Mouse (Mus musculus) T-cell, adult 2 months (primary cell): ENCODE measurements around the gene Slc30a9.

ENCODE experiments used
- DNase-seq: peaks from one replicate; pipeline ENCODE4 v3.0.0; 2022; ENCODE audit warnings: low spot score

Gene Slc30a9

GRCm38 (mm10) chr5:67312522-67312851 lies 5.7 kb downstream of the Slc30a9 start:
- DNase-seq: no peak

DNA sequence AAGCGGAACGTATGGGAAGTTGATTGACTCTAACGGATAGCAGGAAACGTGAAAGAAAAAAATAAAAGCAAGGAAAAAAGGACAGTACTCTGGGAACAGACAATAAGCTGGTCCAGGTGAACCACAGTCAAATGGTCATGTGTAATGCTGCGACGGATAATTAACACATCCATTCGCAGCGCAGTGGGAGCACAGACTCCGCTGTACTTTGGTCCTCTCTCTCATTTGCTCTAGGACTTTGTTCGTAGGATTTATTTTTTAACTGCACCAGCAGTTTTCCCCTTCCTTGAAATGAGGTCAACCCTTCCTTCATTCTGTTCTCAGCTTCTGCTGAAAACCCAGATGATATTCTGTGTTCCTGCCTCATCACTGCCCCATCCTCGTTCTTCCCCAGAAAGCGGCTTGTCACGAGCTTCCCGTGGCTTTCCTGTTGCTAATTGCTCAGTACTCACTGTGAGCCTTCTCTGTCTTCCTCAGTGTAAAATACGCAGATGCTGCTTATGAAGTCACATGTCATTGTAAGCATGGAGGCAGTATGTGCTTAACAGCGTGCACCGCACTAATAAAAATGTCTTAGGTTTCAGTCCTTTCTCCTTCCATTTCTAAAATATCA lies 15.0 kb downstream of the Slc30a9 start:
- no peak for DNase-seq

GRCm38 (mm10) chr5:67324032-67324431 lies 17.3 kb downstream of the Slc30a9 start:
- no peak for DNase-seq

- DNase-seq: no peak
Observed at GRCm38 (mm10) chr5:67340811-67341210, 34.1 kb downstream of the Slc30a9 start.

DNA sequence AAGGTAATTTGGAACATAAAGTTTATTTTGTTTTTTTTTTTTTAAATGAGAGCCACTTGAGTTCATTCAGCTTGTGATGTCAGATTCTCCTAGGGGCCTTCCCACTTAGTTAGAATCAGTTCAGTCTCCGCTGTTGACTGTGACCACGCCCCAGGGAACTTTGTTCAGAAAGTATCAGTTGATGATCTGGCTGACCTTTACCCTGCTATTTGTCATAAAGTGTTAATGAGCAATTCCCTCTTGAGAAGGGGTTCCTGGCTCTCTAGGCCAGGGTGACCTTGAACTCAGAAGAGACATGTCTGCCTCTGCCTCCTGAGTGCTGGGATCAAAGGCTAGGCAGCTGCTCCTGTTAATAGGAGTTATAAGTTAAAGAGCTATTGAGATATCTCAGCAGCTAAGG lies 40.3 kb downstream of the Slc30a9 start:
- DNase-seq: no peak

DNA sequence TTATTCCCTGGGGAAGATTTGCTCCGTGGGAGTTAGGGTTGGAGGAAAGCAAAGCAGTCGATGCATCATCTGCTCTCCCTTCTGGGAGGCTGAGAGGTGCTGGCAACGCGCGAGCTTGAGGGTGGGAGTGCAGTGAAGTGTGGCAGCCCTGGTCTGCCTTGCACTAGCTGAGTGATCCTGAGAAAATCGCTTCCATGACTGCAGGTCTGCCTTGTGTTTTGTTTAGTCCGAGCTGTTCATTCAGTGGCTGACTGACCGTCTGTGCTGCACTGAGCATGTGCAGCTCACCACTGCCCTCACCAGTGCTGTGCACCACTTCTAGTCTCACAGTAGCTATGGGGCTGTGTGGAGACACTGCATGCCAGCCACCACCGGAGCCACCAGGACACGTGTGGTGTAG lies 42.2 kb downstream of the Slc30a9 start:
- no peak for DNase-seq

- DNase-seq: no peak
Observed at GRCm38 (mm10) chr5:67362316-67362715, 55.6 kb downstream of the Slc30a9 start.

DNA sequence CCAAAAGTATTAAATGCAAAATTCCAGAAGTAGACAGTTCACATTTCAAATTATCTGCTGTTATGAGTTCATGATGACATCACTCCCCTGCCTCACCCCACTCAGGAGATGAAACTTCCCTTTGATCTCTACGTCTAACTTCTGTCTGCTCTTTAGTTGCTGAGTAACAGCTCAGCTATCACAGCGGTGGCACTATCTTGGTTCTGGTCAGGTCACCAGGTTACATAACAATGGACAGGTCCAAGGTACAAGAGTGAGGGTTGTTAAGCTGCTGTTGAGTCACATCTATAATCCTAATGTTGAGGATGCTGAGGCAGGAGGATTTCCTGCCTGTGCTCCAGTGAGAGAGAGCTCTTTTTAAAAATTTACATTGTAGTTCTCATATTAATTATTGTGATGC lies 56.2 kb downstream of the Slc30a9 start:
- no peak for DNase-seq

DNA sequence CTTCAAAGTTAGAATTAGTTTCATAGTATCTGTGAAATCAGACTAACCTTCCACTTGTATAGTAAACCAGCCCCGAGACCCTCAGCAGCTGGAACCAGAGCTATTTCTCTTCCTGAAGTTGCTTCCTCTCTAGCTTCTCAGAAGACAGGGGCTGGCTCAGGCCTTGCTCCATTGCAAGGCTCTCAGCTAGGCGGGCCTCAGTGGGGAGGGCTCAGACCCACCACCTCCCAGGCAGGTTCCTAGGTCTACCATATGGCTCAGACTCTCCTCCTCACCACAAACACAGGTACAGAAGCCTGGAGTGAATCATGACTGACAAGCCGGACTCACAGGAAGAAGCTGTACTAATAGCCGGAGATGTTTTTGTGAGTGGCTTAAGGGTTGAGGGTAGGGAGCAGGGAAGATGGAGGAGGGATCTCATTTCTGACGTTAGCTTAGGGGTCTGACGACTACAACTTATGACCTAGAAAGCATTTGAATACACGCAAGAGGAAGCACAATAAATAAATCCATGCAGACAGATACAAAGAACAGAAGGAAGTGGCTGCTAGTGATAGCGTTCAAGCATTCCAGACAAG lies 70.4 kb downstream of the Slc30a9 start:
- DNase-seq: no peak

DNA sequence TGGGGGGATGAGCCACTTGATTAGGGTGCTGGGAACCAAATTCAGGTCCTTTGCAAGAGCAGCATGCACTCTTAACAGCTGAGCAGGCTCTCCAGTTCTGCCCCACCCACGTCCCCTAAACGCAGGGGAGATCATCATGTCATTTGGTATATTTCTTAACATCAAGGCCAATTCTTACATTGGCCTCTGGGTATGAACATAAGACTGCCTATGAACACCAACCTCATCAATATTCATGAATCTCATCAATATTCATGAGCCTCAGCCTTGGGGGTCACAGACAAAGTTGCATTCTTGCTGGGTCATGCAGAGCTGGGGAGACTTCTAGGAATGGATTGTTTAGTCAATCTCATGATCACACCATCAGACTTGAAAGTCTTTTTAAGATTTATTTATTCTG lies 74.9 kb downstream of the Slc30a9 start:
- no peak for DNase-seq

DNA sequence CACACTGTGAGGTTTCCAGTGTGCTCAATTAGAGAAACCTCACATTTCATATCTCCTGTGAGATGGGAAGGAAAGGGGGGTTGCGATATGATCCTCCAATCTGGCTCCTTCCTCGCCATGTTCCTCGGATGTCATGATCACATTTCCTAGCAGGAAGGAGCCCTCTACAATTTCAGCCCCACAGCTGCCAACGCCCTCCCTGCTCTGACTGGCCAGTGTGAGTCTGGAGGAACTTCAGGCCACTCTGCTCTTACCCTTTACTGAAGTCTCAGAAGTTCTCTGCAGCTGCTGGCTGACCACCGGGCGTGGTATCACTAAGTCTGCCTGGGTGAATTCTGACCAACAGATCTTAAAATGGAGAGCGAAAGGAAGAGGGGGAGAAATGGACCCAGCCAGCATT lies 75.8 kb downstream of the Slc30a9 start:
- DNase-seq: no peak

DNA sequence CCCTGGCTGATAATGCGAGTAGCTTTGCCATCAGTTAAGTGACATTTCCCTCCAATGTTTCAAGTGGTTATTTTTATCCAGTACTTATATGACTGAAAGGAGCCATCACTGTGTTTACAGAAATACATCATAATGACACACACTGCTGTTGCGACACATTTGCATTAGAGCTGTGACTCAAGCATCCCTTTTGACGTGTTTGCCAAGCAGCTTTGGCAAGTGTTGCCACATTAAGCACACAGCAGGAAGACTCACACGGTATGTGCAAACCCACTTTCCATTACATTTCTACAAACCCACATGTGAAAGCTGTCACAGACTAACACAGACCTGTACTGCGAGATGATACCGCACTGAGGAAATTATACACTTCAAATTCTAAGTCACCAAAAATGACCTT lies 87.2 kb downstream of the Slc30a9 start:
- DNase-seq: peak; percentile 83

- peak; percentile 80 for DNase-seq
Observed at GRCm38 (mm10) chr5:67395211-67395851, 88.6 kb downstream of the Slc30a9 start.

DNA sequence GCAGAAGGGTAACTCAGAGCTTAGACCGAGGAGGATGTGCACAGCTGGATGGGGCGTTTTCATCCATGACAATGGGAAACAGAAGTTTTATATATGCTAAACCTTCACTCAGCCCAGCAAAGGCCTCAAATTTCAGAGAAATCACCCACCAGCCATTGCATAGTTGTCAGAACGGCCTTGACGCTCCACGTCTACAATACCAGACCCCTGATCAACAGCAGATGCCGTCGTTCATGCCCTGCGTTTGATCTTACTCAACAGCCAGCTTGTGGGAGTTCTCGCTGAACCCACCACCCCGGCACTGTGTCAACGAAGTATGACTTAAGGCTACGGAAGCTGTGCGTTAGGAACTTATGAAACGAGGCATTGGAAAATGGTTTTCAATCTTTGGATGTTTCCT lies 90.4 kb downstream of the Slc30a9 start:
- DNase-seq: no peak

DNA sequence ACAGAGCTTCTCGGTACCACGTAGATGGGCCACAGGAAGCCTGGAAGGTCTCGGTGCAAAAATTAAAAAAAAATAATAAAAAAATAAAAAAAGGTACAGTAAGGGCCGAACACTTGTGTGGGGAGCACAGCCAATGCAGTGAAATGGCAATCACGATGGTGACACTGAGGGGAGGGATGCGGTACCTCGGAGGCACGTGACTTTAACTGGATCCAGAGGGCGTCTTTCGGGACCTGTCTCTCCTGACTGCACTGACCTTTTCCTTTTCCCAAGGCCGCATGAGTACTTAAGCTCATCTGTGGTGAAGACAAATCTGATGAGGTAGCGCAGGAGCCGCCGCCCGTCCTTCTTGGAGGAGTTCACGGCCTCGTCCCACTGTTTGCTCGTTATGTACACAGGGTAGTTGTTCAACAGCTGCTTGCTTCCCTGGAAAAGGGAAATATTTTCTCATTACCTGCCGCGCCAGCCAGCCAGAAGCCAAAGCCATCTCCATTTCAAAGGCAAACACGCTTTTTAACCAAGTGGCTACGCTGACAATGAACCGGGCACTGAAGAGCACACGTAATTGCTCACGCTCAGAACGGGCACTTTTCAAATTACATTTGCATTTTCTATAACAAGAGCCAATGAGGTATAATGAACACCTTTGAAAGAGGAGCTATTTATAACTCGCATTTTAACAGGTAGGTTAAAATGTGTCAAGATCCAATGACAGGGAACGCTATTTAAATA lies 93.3 kb downstream of the Slc30a9 start:
- no peak for DNase-seq

- no peak for DNase-seq
Observed at GRCm38 (mm10) chr5:67400608-67401480, 94.1 kb downstream of the Slc30a9 start.

DNA sequence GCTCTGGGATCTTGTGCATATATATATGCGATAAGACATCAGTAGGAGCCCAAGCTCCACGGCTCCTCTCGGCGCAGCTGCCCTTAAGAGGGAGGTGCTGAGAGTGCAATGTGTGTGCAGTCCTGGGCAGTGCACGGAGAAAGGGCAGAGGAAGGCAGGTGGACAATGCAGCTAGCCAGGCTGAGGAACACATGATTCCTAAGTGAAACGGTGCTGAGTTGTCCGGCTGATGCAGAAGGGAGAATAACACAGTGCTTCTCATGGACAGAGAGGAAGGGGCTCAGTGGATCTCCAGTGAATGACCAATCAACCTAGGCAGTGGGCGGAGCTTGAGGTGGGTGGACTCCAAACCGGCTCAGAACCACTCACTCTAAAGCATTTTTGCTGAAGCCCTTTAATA lies 94.9 kb downstream of the Slc30a9 start:
- no peak for DNase-seq

GRCm38 (mm10) chr5:67404380-67404779 lies 97.6 kb downstream of the Slc30a9 start:
- no peak for DNase-seq

- DNase-seq: no peak
Observed at GRCm38 (mm10) chr5:67404919-67405318, 98.2 kb downstream of the Slc30a9 start.
